Mouse (Mus musculus): ENCODE results near the gene Map2k4.

- no peak for TF ChIP-seq EP300 (IDR thresholded peaks at IDR 0.05; ENCODE audit: insufficient read depth, low read depth, low read length)
- TF ChIP-seq CTCF (IDR thresholded peaks at IDR 0.05; ENCODE audit: low read depth, low read length): no peak
- no peak for TF ChIP-seq POLR2A (IDR thresholded peaks at IDR 0.05; ENCODE audit: insufficient read depth, low read length)
Observed at GRCm38 (mm10) chr11:65719960-65720359, 68.1 kb downstream of the Map2k4 start.
